Mouse (Mus musculus) myocyte (in vitro differentiated cells): ENCODE measurements around the gene Hsf2bp.

Experiments used
- CEBPB ChIP-seq: IDR thresholded peaks from 2 replicates; pipeline ENCODE4 v1.6.1; 2011; ENCODE audit warnings: mild to moderate bottlenecking, moderate library complexity; ENCODE audit not compliant: poor library complexity, insufficient read depth, severe bottlenecking
- MAX ChIP-seq: IDR thresholded peaks from one replicate; pipeline ENCODE4 v1.6.1; 2011; ENCODE audit warnings: low read depth, mild to moderate bottlenecking, control low read depth
- POLR2A ChIP-seq: IDR thresholded peaks from one replicate; pipeline ENCODE4 v1.6.1; 2011; ENCODE audit warnings: low read depth, mild to moderate bottlenecking, control low read depth, moderate library complexity; ENCODE audit not compliant: insufficient read length
- REST ChIP-seq: IDR thresholded peaks from one replicate; pipeline ENCODE4 v1.6.1; 2011; ENCODE audit warnings: mild to moderate bottlenecking, control low read depth, moderate library complexity; ENCODE audit not compliant: insufficient read depth, insufficient read length
- SRF ChIP-seq: IDR thresholded peaks from one replicate; pipeline ENCODE4 v1.6.1; 2011; ENCODE audit warnings: low read depth; ENCODE audit not compliant: control insufficient read depth, insufficient read length
- TCF12 ChIP-seq: IDR thresholded peaks from one replicate; pipeline ENCODE4 v1.6.1; 2011; ENCODE audit warnings: mild to moderate bottlenecking, control low read depth; ENCODE audit not compliant: poor library complexity, insufficient read depth, severe bottlenecking
- TCF3 ChIP-seq: IDR thresholded peaks from one replicate; pipeline ENCODE4 v1.6.1; 2011; ENCODE audit warnings: low read depth, control low read depth; ENCODE audit not compliant: insufficient read length

DNA sequence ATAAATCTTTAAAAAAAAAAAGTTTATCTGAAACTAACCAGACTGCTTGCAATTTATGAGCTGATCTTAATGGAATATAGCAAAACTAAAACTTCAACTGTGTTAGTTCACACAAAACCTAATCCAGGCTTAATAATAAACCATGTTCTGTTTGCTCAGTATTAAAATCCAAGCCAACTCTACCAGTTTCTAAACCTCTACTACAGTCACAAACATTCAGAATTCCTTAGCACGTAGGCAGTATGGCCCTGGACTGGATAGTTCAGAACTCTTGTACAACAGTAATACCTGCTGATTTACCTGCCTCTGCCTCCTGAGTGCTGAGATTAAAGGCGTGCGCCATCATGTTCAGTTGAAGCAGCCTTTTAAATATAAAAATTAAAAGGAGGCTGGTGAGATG lies 14.2 kb downstream of the Hsf2bp start:
- TF ChIP-seq TCF12 (no peak), POLR2A (no peak), MAX (no peak), TCF3 (no peak), CEBPB (no peak), REST (no peak), SRF (no peak)
